Mouse (Mus musculus): ENCODE results near the gene Ttc28.

- TF ChIP-seq ZC3H11A (IDR thresholded peaks at IDR 0.05; ENCODE audit: borderline replicate concordance, low read depth, low read length) (no peak), HCFC1 (IDR thresholded peaks at IDR 0.05; ENCODE audit: borderline replicate concordance, insufficient read depth, low read length) (no peak), CHD2 (IDR thresholded peaks at IDR 0.05; ENCODE audit: low read depth, low read length) (no peak)
Measured at GRCm38 (mm10) chr5:111100585-111100984, 221.0 kb downstream of the Ttc28 start.
